Mouse (Mus musculus) lung, adult 2 months (tissue): ENCODE measurements around the gene Olfr718-ps1.

Experiments
- CTCF ChIP-seq: fragments of 200-500 bp; IDR thresholded peaks from 2 replicates; pipeline ENCODE4 v1.5.1; 2011; ENCODE audit warnings: mild to moderate bottlenecking, low read length, control low read depth; ENCODE audit not compliant: insufficient read depth
- POLR2A ChIP-seq: fragments of 200-500 bp; IDR thresholded peaks from 2 replicates; pipeline ENCODE4 v1.6.1; 2011; ENCODE audit warnings: low read depth, mild to moderate bottlenecking, control low read depth, low read length, borderline replicate concordance; ENCODE audit errors: extremely low read depth

DNA sequence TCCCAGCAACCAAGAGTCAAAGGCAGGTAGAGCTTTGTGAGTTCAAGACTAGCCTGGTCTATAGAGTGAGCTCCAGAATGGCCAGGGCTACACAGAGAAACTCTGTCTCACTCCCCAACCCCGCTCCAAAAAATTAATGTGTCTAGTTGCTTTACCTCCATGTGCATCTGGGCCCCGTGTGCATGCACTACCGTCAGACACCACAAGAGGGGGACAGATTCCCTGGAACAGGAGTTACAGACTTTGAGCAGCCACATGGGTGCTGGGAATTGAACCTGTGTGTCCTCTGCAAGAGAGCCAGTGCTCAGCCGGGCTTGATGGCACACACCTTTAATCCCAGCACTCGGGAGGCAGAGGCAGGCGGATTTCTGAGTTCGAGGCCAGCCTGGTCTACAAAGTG is 17.0 kb downstream of the Olfr718-ps1 start:
- TF ChIP-seq POLR2A (no peak), CTCF (peak; percentile 35)
